Mouse (Mus musculus): ENCODE measurements around the gene Polr1a.
"Not testable (repeated sequence)": the region's sequence is repeated elsewhere in the genome, so short reads cannot be mapped to it uniquely, and the experiment has no call there.

The Polr1a gene

GRCm38 (mm10) chr6:71908481-71909381, at the start of gene Polr1a, which contains the start of gene Ptcd3:
TSS of gene Polr1a (plus strand) at chr6:71909053.
TSS of gene Ptcd3 (minus strand) at chr6:71908750.
- DNase-seq = peak; percentile 88

GRCm38 (mm10) chr6:71867751-71868150, 41.1 kb upstream of the Polr1a start:
- no peak for DNase-seq

GRCm38 (mm10) chr6:71868809-71869208, 40.0 kb upstream of the Polr1a start:
- no peak for DNase-seq

GRCm38 (mm10) chr6:71871396-71871795, 37.5 kb upstream of the Polr1a start:
- DNase-seq = no peak

- no peak for DNase-seq
These were observed 30.7 kb upstream of the Polr1a start for GRCm38 (mm10) chr6:71877965-71878760.

GRCm38 (mm10) chr6:71893263-71893662, 15.6 kb upstream of the Polr1a start:
- no peak for DNase-seq

GRCm38 (mm10) chr6:71907702-71908235, 1.1 kb upstream of the Polr1a start:
- DNase-seq = no peak

GRCm38 (mm10) chr6:71909384-71909783, 531 bp downstream of the Polr1a start:
- DNase-seq = no peak

GRCm38 (mm10) chr6:71909840-71910239, 987 bp downstream of the Polr1a start:
- no peak for DNase-seq

- no peak for DNase-seq
These were observed 3.0 kb downstream of the Polr1a start for GRCm38 (mm10) chr6:71911686-71912450.

- DNase-seq = no peak
These were observed 11.9 kb downstream of the Polr1a start for GRCm38 (mm10) chr6:71920752-71921151.

- not testable (repeated sequence) for DNase-seq
These were observed 16.4 kb downstream of the Polr1a start for GRCm38 (mm10) chr6:71925233-71925632.

GRCm38 (mm10) chr6:71927911-71928310, 19.1 kb downstream of the Polr1a start:
- peak; percentile 63 for DNase-seq

GRCm38 (mm10) chr6:71930053-71930452, 21.2 kb downstream of the Polr1a start:
- DNase-seq = no peak

GRCm38 (mm10) chr6:71930830-71931437, 22.1 kb downstream of the Polr1a start:
- no peak for DNase-seq

- no peak for DNase-seq
These were observed 23.5 kb downstream of the Polr1a start for GRCm38 (mm10) chr6:71932347-71932746.

- no peak for DNase-seq
These were observed 25.3 kb downstream of the Polr1a start for GRCm38 (mm10) chr6:71934081-71934556.

- no peak for DNase-seq
These were observed 26.9 kb downstream of the Polr1a start for GRCm38 (mm10) chr6:71935737-71936136.

- no peak for DNase-seq
These were observed 32.1 kb downstream of the Polr1a start for GRCm38 (mm10) chr6:71940912-71941311.

GRCm38 (mm10) chr6:71945101-71945500, 36.2 kb downstream of the Polr1a start:
- DNase-seq = no peak

GRCm38 (mm10) chr6:71946121-71946520, 37.3 kb downstream of the Polr1a start:
- DNase-seq = no peak

GRCm38 (mm10) chr6:71949721-71950120, 40.9 kb downstream of the Polr1a start:
- DNase-seq = no peak

Data from cerebellum, adult 11-12 months (tissue).